Mouse (Mus musculus) layer of hippocampus, postnatal 25 days (tissue): ENCODE measurements around the gene Aqp7. TPM values are rescaled to one million over a fixed set of nuclear protein-coding genes. Genes with fewer than 3 reads are reported as not detected.

Experiments used
- DNase-seq, 2 experiments: peaks; one replicate each; pipeline ENCODE4 v3.0.0; 2022; ENCODE audit warnings: mixed read lengths in 2 of 2, low spot score in 1 of 2; ENCODE audit errors: extremely low spot score in 1 of 2
- total RNA-seq, 2 experiments: library from RNA; stranded (reverse); gene quantifications; 2 replicates each; pipeline ENCODE4 v1.2.3; 2021

Gene Aqp7
- total RNA-seq, 2 experiments from 2014 or later: not detected

- DNase-seq: peak in 1 of 2 experiments; percentile 39
These were observed 16.1 kb upstream of the Aqp7 start for GRCm38 (mm10) chr4:41063894-41064673.

GRCm38 (mm10) chr4:41063351-41063750, 15.4 kb upstream of the Aqp7 start:
- DNase-seq: no peak

- no peak for DNase-seq
These were observed 9.4 kb upstream of the Aqp7 start for GRCm38 (mm10) chr4:41057361-41057760.

GRCm38 (mm10) chr4:41056742-41057332, 8.9 kb upstream of the Aqp7 start:
- DNase-seq: no peak

GRCm38 (mm10) chr4:41056253-41056652, 8.3 kb upstream of the Aqp7 start:
- DNase-seq: no peak

- no peak for DNase-seq
These were observed 7.2 kb upstream of the Aqp7 start for GRCm38 (mm10) chr4:41055111-41055510.

- DNase-seq: no peak
These were observed 3.8 kb upstream of the Aqp7 start for GRCm38 (mm10) chr4:41051781-41052180.

GRCm38 (mm10) chr4:41050726-41051675, 3.1 kb upstream of the Aqp7 start:
- DNase-seq: peak; percentile 69 to 96

- DNase-seq: no peak
These were observed 987 bp upstream of the Aqp7 start for GRCm38 (mm10) chr4:41048926-41049325.

- no peak for DNase-seq
These were observed 1.6 kb downstream of the Aqp7 start for GRCm38 (mm10) chr4:41046254-41046795.

GRCm38 (mm10) chr4:41045288-41045687, 2.7 kb downstream of the Aqp7 start:
- no peak for DNase-seq

- DNase-seq: no peak
These were observed 4.0 kb downstream of the Aqp7 start for GRCm38 (mm10) chr4:41043961-41044360.

GRCm38 (mm10) chr4:41042880-41043279, 5.1 kb downstream of the Aqp7 start:
- DNase-seq: no peak

GRCm38 (mm10) chr4:41040983-41041382, 7.0 kb downstream of the Aqp7 start:
- no peak for DNase-seq

- DNase-seq: no peak
These were observed 10.0 kb downstream of the Aqp7 start for GRCm38 (mm10) chr4:41037942-41038341.

- DNase-seq: no peak
These were observed 16.7 kb downstream of the Aqp7 start for GRCm38 (mm10) chr4:41031242-41031641.

- peak in 1 of 2 experiments; percentile 29 for DNase-seq
These were observed 18.6 kb downstream of the Aqp7 start for GRCm38 (mm10) chr4:41029372-41029771.

GRCm38 (mm10) chr4:41028272-41028671, 19.7 kb downstream of the Aqp7 start:
- DNase-seq: no peak

- DNase-seq: no peak
These were observed 20.1 kb downstream of the Aqp7 start for GRCm38 (mm10) chr4:41027872-41028271.

GRCm38 (mm10) chr4:41026086-41026787, 21.7 kb downstream of the Aqp7 start:
- no peak for DNase-seq
